Mouse (Mus musculus) small intestine, adult 2 months (tissue): ENCODE measurements around the gene Zfp553.

Source experiments
- CTCF ChIP-seq: fragments of 200-500 bp; IDR thresholded peaks from 2 replicates; pipeline ENCODE4 v1.5.1; 2012; ENCODE audit warnings: low read depth, mild to moderate bottlenecking, control low read depth, inconsistent platforms, low read length, moderate library complexity, mixed read lengths; ENCODE audit not compliant: insufficient replicate concordance, insufficient read length; ENCODE audit errors: extremely low read depth
- POLR2A ChIP-seq: fragments of 200-500 bp; IDR thresholded peaks from 2 replicates; pipeline ENCODE4 v1.6.1; 2012; ENCODE audit warnings: low read depth, mild to moderate bottlenecking, control low read depth, inconsistent platforms, low read length, moderate library complexity

- no peak for TF ChIP-seq POLR2A
- TF ChIP-seq CTCF, result no peak
Measured at GRCm38 (mm10) chr7:127280092-127280491, 47.2 kb downstream of the Zfp553 start.
